Mouse (Mus musculus) right cerebral cortex, postnatal 4 days (tissue): ENCODE results near the gene Gm8206.
"Not testable (repeated sequence)": the region's sequence is repeated elsewhere in the genome, so short reads cannot be mapped to it uniquely, and the experiment has no call there.

Source experiments
- DNase-seq: peaks from one replicate; pipeline ENCODE4 v3.0.0-alpha.2; 2022

The Gm8206 gene

DNA sequence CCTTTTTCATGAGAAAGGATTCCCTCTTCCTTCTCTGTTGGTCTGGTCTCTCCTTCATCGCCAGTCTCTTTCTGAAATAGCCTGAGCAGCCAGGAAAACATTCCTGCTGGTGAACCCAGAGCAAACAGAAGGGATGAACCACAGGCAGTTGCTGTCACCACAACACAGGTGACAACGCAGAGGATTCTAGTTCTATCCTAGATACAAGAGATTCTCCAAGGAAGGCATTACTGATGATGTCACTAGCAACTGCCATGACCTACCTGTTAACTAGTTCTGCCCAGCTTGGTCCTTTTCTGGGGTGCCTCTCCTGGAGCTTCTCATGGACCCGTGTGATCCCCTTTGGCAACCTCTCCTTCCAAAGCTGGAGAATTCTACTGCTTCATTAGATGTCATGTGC, at the start of gene Gm8206:
Gene Gm8206 (minus strand): TSS at position 101 of the 400 bp plus-strand sequence.
- DNase-seq = not testable (repeated sequence)

DNA sequence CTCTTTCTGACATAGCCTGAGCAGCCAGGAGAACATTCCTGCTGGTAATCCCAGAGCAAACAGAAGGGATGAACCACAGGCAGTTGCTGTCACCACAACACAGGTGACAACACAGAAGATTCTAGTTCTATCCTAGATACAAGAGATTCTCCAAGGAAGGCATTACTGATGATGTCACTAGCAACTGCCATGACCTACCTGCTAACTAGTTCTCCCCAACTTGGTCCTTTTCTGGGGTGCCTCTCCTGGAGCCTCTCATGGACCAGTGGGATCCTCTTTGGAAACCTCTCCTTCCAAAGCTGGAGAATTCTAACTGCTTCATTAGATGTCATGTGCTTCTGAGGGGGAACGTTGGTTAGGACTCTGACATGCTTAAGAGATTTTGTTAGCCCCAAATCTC, 32.0 kb upstream of the Gm8206 start, which contains the start of gene Gm3476:
Gene Gm3476 (minus strand): TSS at position 101 of the 400 bp plus-strand sequence.
- not testable (repeated sequence) for DNase-seq

DNA sequence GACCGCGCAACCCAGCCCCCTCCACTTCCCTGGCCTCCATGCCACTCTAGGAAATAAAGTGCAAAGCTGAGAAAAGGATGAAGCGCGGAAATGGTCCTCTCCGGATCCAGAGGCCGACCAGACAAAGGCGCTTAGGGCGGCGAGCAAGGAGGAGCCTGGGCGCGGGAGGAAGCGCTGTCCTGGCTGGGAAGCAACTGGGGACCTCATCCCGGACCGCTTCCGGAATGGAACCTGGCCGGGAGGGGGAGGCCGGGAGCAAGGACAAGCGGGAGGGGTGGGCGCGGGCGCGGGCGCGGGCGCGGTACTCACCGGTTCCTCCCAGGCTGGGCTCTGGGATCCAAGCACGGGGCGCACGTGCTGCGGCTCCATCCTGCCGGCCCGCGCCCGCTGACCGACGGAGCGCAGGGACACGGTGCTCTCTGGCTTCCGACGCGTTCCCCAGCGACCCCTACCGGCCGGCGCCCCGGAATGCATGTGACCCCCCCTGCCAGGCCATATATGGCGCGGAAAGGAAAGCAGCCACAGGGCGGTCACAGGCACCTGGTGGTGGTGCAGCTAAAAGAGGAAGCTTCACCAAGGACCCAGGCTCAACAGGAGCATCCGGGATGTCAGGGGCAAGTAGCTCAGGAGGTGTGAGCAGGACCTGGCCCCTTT, 14.7 kb upstream of the Gm8206 start, which contains the start of gene Gm3468:
Gene Gm3468 (minus strand): TSS at position 394 of the 654 bp plus-strand sequence.
- peak; percentile 72 for DNase-seq

DNA sequence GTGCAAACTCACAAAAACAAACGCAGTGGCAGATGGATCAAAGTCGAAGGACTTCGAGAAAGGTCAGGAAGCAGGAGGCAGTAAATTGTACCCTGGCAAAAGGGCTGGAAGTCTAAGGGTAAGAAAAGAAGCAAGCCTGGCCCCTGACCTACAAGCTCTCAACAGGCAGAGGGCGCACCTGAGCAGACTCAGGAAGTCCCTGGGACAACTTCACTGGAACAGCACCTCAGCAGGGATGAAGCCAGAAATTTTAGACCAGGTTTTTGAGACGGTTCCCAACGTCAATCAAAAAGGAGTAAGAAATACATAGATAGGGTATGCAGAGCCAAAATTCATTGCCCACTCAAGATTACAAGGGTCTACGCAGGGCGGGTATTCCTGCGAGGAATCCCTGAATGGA, 13.8 kb upstream of the Gm8206 start:
- not testable (repeated sequence) for DNase-seq

DNA sequence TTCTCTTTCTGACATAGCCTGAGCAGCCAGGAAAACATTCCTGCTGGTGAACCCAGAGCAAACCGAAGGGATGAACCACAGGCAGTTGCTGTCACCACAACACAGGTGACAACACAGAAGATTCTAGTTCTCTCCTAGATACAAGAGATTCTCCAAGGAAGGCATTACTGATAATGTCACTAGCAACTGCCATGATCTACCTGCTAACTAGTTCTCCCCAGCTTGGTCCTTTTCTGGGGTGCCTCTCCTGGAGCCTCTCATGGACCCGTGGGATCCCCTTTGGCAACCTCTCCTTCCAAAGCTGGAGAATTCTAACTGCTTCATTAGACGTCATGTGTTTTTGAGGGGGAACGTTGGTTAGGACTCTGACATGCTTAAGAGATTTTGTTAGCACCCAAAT, 35.6 kb downstream of the Gm8206 start, which contains the start of gene Gm6337:
Gene Gm6337 (minus strand): TSS at position 101 of the 400 bp plus-strand sequence.
- not testable (repeated sequence) for DNase-seq

DNA sequence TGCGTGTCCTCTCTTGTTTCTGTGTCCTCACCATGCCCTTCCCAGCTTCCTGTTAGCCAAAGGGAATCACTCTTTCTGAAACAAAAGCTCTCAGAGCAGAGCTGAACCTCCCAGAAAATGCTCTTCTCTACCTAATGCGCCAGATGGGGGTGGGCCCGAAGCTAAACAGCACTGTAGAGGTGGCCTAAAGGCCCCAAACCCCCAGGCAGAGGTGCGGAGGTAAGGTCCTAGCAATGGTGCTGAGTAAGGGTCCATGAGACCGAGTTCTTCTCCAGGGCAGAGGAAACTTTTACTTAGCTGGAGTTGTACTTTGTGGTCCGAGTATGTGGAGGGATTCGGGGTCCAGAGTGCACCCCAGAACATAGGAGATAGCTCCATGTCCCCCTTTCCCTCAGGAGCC, 106.6 kb downstream of the Gm8206 start:
- peak; percentile 2 for DNase-seq

DNA sequence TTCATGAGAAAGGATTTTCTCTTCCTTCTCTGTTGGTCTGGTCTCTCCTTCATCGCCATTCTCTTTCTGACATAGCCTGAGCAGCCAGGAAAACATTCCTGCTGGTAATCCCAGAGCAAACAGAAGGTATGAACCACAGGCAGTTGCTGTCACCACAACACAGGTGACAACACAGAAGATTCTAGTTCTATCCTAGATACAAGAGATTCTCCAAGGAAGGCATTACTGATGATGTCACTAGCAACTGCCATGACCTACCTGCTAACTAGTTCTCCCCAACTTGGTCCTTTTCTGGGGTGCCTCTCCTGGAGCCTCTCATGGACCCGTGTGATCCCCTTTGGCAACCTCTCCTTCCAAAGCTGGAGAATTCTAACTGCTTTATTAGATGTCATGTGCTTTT, 114.7 kb downstream of the Gm8206 start, which contains the start of gene Gm3453:
Gene Gm3453 (minus strand): TSS at position 101 of the 400 bp plus-strand sequence.
- not testable (repeated sequence) for DNase-seq
